ENCODE assay signal across 10 mouse cellular contexts in genomic region chr19:55745192-55745578, GRCm38 (mm10). TPM values are rescaled to one million over a fixed set of nuclear protein-coding genes. Genes with fewer than 3 reads are reported as not detected.
DNase-seq lines count a peak whose midpoint lies in the region; ATAC-seq lines count a peak whose summit lies in the region.
"Had no signal": no experiment of that assay in that cellular context is flagged by ENCODE, and none has a peak within 500 bp of the region (broad histone marks: within the 10 kb centered on the region; RNA-seq: fewer than 3 reads in every experiment).

No protein-coding gene starts in this region.

- WGBS in kidney, embryonic 15.5 days, result 34% methylated on average over 9 of the region's 9 CpGs
- WGBS in forebrain, embryonic 11.5 days, result 2% methylated on average over 9 of the region's 9 CpGs
- 2% methylated on average over 9 of the region's 9 CpGs for WGBS in limb, embryonic 11.5 days
- 10% methylated on average over 9 of the region's 9 CpGs for WGBS in neural tube, embryonic 14.5 days

- peak overlapping the region; percentile 84 for H3K4me3 ChIP-seq in kidney, embryonic 15.5 days (replicated peaks)
- H3K4me3 ChIP-seq in forebrain, embryonic 11.5 days (ENCODE audit: low read depth, low read length), result peak overlapping the region; percentile 92
- H3K4me3 ChIP-seq in limb, embryonic 11.5 days (ENCODE audit: low read depth, low read length), result peak overlapping the region; percentile 75
- H3K4me3 ChIP-seq in neural tube, embryonic 14.5 days (ENCODE audit: low read depth, low read length), result peak overlapping the region; percentile 41
- H3K4me3 ChIP-seq: left cerebral cortex, adult 2 months had no signal

- H3K27ac ChIP-seq in kidney, embryonic 15.5 days, result no peak overlapping the region
- no peak overlapping the region for H3K27ac ChIP-seq in forebrain, embryonic 11.5 days (ENCODE audit: low read depth, low read length)
- peak overlapping the region; percentile 99 for H3K27ac ChIP-seq in limb, embryonic 11.5 days (replicated peaks; ENCODE audit: low read depth, low read length)
- no peak overlapping the region for H3K27ac ChIP-seq in neural tube, embryonic 14.5 days (ENCODE audit: low read depth, low read length)
- H3K27ac ChIP-seq: left cerebral cortex, adult 2 months had no signal

- no peaks in the 10 kb centered on the region for H3K9me3 ChIP-seq in kidney, embryonic 15.5 days (replicated peaks)
- no peaks in the 10 kb centered on the region for H3K9me3 ChIP-seq in forebrain, embryonic 11.5 days (ENCODE audit: control insufficient read depth, low read length)
- no peaks in the 10 kb centered on the region for H3K9me3 ChIP-seq in limb, embryonic 11.5 days (ENCODE audit: control insufficient read depth, low read length)
- no peaks in the 10 kb centered on the region for H3K9me3 ChIP-seq in neural tube, embryonic 14.5 days (ENCODE audit: control insufficient read depth, low read length)

- H3K27me3 ChIP-seq in kidney, embryonic 15.5 days, result no peaks in the 10 kb centered on the region
- no peaks in the 10 kb centered on the region for H3K27me3 ChIP-seq in forebrain, embryonic 11.5 days (ENCODE audit: control insufficient read depth, insufficient read depth, low read length)
- no peaks in the 10 kb centered on the region for H3K27me3 ChIP-seq in limb, embryonic 11.5 days (ENCODE audit: control insufficient read depth, insufficient read depth, low read length)
- H3K27me3 ChIP-seq in neural tube, embryonic 14.5 days (ENCODE audit: control insufficient read depth, insufficient read depth, low read length), result no peaks in the 10 kb centered on the region

- no peak for ATAC-seq in kidney, embryonic 15.5 days (replicated peaks; ENCODE audit: low FRiP score)
- ATAC-seq in forebrain, embryonic 11.5 days (replicated peaks; ENCODE audit: low FRiP score), result no peak
- ATAC-seq in limb, embryonic 11.5 days (ENCODE audit: insufficient number of reproducible peaks, low FRiP score, low TSS enrichment, low read depth), result no peak
- no peak for ATAC-seq in neural tube, embryonic 14.5 days (ENCODE audit: low read depth)

- peak overlapping the region; percentile 94; the same call in 1 of the 2 replicates for H3K9ac ChIP-seq in kidney, embryonic 15.5 days
- H3K9ac ChIP-seq in forebrain, embryonic 11.5 days (ENCODE audit: low read length), result peak overlapping the region; percentile 97
- peak overlapping the region; percentile 91 for H3K9ac ChIP-seq in limb, embryonic 11.5 days (ENCODE audit: low read length)
- no peak overlapping the region for H3K9ac ChIP-seq in neural tube, embryonic 14.5 days (replicated peaks; ENCODE audit: low read depth, low read length)

- intact Hi-C loops in left cerebral cortex, postnatal 36 days (cut with DNase I), result no loop called here

- peak overlapping the region; percentile 92 for H3K4me2 ChIP-seq in kidney, embryonic 15.5 days
- peak overlapping the region; percentile 97 for H3K4me2 ChIP-seq in forebrain, embryonic 11.5 days (ENCODE audit: low read depth, low read length, severe bottlenecking)
- H3K4me2 ChIP-seq in limb, embryonic 11.5 days (ENCODE audit: low read depth, severe bottlenecking), result peak overlapping the region; percentile 94
- peak overlapping the region; percentile 54 for H3K4me2 ChIP-seq in neural tube, embryonic 14.5 days (ENCODE audit: low read depth, low read length)

- no peaks in the 10 kb centered on the region for H3K36me3 ChIP-seq in kidney, embryonic 15.5 days
- H3K36me3 ChIP-seq in forebrain, embryonic 11.5 days (ENCODE audit: control insufficient read depth, insufficient read depth, low read length), result no peaks in the 10 kb centered on the region
- no peaks in the 10 kb centered on the region for H3K36me3 ChIP-seq in limb, embryonic 11.5 days (ENCODE audit: control insufficient read depth, insufficient read depth, low read length)
- no peaks in the 10 kb centered on the region for H3K36me3 ChIP-seq in neural tube, embryonic 14.5 days (ENCODE audit: control insufficient read depth, insufficient read depth, low read length)
- H3K36me3 ChIP-seq: G1E had no signal

- DNase-seq in kidney, postnatal 10 days, result no peak
- no peak for DNase-seq in forebrain, embryonic 11.5 days (ENCODE audit: low spot score)
- peak; percentile 59 for DNase-seq in limb, embryonic 11.5 days (ENCODE audit: low spot score)
- no peak for DNase-seq in right cerebral cortex, postnatal 36 days (ENCODE audit: low spot score in 2 of 2)
- no peak for DNase-seq in left cerebral cortex, postnatal 36 days (ENCODE audit: low spot score in 2 of 2)
- no peak for DNase-seq in layer of hippocampus, postnatal 10 days (ENCODE audit: low spot score in 2 of 2)

- peaks cover 73% of the 10 kb centered on the region for H3K4me1 ChIP-seq in kidney, embryonic 15.5 days
- peaks cover 44% of the 10 kb centered on the region for H3K4me1 ChIP-seq in forebrain, embryonic 11.5 days (replicated peaks; ENCODE audit: control insufficient read depth, insufficient read depth, low read length)
- peaks cover 56% of the 10 kb centered on the region for H3K4me1 ChIP-seq in limb, embryonic 11.5 days (ENCODE audit: control insufficient read depth, insufficient read depth, low read length)
- peaks cover 26% of the 10 kb centered on the region for H3K4me1 ChIP-seq in neural tube, embryonic 14.5 days (ENCODE audit: control insufficient read depth, insufficient read depth, low read length)

RNA-seq across cellular contexts. Expression of gene Tcf7l2, which starts 3.6 kb away (rescaled TPM):
- polyA plus RNA-seq in kidney, embryonic 15.5 days (2015; fragmentation: Nextera tagmentation; extraction: Ambion mirVana), result 61.3 and 61.7 TPM in 2 replicates
- polyA plus RNA-seq in forebrain, embryonic 11.5 days (2014; fragmentation: Nextera tagmentation; extraction: Ambion mirVana), result 146 and 150 TPM in 2 replicates
- 225 and 233 TPM in 2 replicates for polyA plus RNA-seq in limb, embryonic 11.5 days (2014; fragmentation: Nextera tagmentation; extraction: Ambion mirVana)
- 15.5 and 16.7 TPM in 2 replicates for polyA plus RNA-seq in neural tube, embryonic 14.5 days (2014; fragmentation: Nextera tagmentation; extraction: Ambion mirVana)
- 10 to 100 TPM in 1 of 2 experiments, 1 to 10 TPM in 1; 8.5 to 10.6 TPM for total RNA-seq in left cerebral cortex, postnatal 36 days (2021)
- 10 to 100 TPM; 14.2 to 26.1 TPM for total RNA-seq in layer of hippocampus, postnatal 10 days (2021)

Comparison
In these comparisons a context has a peak if more than half of its experiments do, and no peak if none do; other contexts are left out.
1. H3K4me3 ChIP-seq: peak in every context shown above with its lines; median percentile 92 in forebrain, embryonic 11.5 days; 84 in kidney, embryonic 15.5 days; 75 in limb, embryonic 11.5 days; 41 in neural tube, embryonic 14.5 days.